Mouse (Mus musculus) heart, postnatal 0 days (tissue): Measurements from ENCODE around the gene Cnot2. TPM values are rescaled to one million over a fixed set of nuclear protein-coding genes. Genes with fewer than 3 reads are reported as not detected.
"Not testable (repeated sequence)": the region's sequence is repeated elsewhere in the genome, so short reads cannot be mapped to it uniquely, and the experiment has no call there.

ENCODE experiments used
- ATAC-seq: fragments of 200-750 bp; cut with Nextera tagmentation; 2 replicates; pipeline ENCODE4 v1.8.0; 2017; ENCODE audit warnings: low read depth, moderate number of reproducible peaks, moderate library complexity; ENCODE audit not compliant: insufficient read depth
- DNase-seq: peaks from one replicate; pipeline ENCODE4 v3.0.0-alpha.2; 2016; ENCODE audit warnings: low spot score
- H3K27ac ChIP-seq: fragments of 300-500 bp; sonication (generic); 2 replicates; pipeline ENCODE4 v1.5.1; 2014; ENCODE audit warnings: low read depth, mild to moderate bottlenecking
- H3K27me3 ChIP-seq: fragments of 300-500 bp; sonication (generic); 2 replicates; pipeline ENCODE4 v1.6.1; 2014; ENCODE audit warnings: low read length, mixed read lengths; ENCODE audit not compliant: control insufficient read depth, insufficient read depth
- H3K36me3 ChIP-seq: fragments of 300-500 bp; sonication (generic); replicated peaks from 2 replicates; pipeline ENCODE4 v1.6.1; 2014; ENCODE audit warnings: low read length, mixed read lengths; ENCODE audit not compliant: control insufficient read depth, insufficient read depth
- H3K4me1 ChIP-seq: fragments of 300-500 bp; sonication (generic); 2 replicates; pipeline ENCODE4 v1.6.1; 2014; ENCODE audit warnings: antibody characterized with exemption; ENCODE audit not compliant: control insufficient read depth, insufficient read depth
- H3K4me2 ChIP-seq: fragments of 300-500 bp; sonication (generic); 2 replicates; pipeline ENCODE4 v1.6.1; 2014; ENCODE audit warnings: low read depth, mild to moderate bottlenecking, low read length, moderate library complexity
- H3K4me3 ChIP-seq: fragments of 300-500 bp; sonication (generic); 2 replicates; pipeline ENCODE4 v1.5.1; 2014; ENCODE audit warnings: low read depth, low read length
- H3K9ac ChIP-seq: fragments of 300-500 bp; sonication (generic); replicated peaks from 2 replicates; pipeline ENCODE4 v1.6.1; 2014; ENCODE audit warnings: low read depth, low read length, mixed read lengths
- H3K9me3 ChIP-seq: fragments of 300-500 bp; sonication (generic); replicated peaks from 2 replicates; pipeline ENCODE4 v1.6.1; 2016; ENCODE audit warnings: low read length; ENCODE audit not compliant: control insufficient read depth
- CTCF ChIP-seq: IDR thresholded peaks from 2 replicates; pipeline ENCODE4 v1.5.1; 2016; ENCODE audit warnings: antibody characterized with exemption, control low read depth, low read depth
- EP300 ChIP-seq: IDR thresholded peaks from 2 replicates; pipeline ENCODE4 v1.6.1; 2016; ENCODE audit warnings: antibody characterized with exemption, low read depth
- WGBS: fragments of 180-500 bp; shearing (Covaris S2); extraction: QIAGEN DNeasy Blood & Tissue Kit; methylation state at CpG from one replicate; pipeline ENCODE4 v1.1.7; 2014; 5-methylcytosine and 5-hydroxymethylcytosine counted together
- polyA plus RNA-seq: library from polyadenylated mRNA; unstranded; fragments of >200 nt; fragmentation: Nextera tagmentation; extraction: Ambion mirVana; gene quantifications from 2 replicates; pipeline ENCODE4 v1.2.1, GENCODE M21; 2015
- total RNA-seq: library from RNA; depleted of rRNA; stranded (reverse); fragments of >200 nt; gene quantifications from 2 replicates; pipeline ENCODE4 v1.2.3, GENCODE M21; 2014; ENCODE audit warnings: low replicate concordance

Cnot2 gene
- total and polyA plus RNA-seq, 2 experiments from 2014 or later: 45.7 to 62.6 TPM

- DNase-seq (no peak), ATAC-seq (no peak)
- H3K36me3 ChIP-seq: no peaks in the 10 kb centered on the region
- 0 out of 2 replicates have a peak, but pooled peaks cover 4% of the 10 kb centered on the region for H3K4me1 ChIP-seq
- H3K9ac ChIP-seq: no peak overlapping the region
- H3K4me2 ChIP-seq: no peak overlapping the region
- TF ChIP-seq CTCF (no peak), EP300 (no peak)
- no peaks in the 10 kb centered on the region for H3K27me3 ChIP-seq
- no peak overlapping the region for H3K4me3 ChIP-seq
- no peaks in the 10 kb centered on the region for H3K9me3 ChIP-seq
- no peak overlapping the region for H3K27ac ChIP-seq
Measured at GRCm38 (mm10) chr10:116578375-116578774, 2.9 kb downstream of the Cnot2 start.

GRCm38 (mm10) chr10:116577181-116577580 is 4.1 kb downstream of the Cnot2 start:
- DNase-seq: no peak
- Histone ChIP-seq H3K27ac (no peak overlapping the region), H3K27me3 (no peaks in the 10 kb centered on the region), H3K4me2 (no peak overlapping the region), H3K36me3 (no peaks in the 10 kb centered on the region), H3K4me3 (no peak overlapping the region), H3K9me3 (no peaks in the 10 kb centered on the region), H3K9ac (no peak overlapping the region), H3K4me1 (0 out of 2 replicates have a peak, but pooled peaks cover 4% of the 10 kb centered on the region)
- no peak for ATAC-seq
- WGBS: 78% methylated on average over 3 of the region's 3 CpGs
- no peak for TF ChIP-seq CTCF

DNA sequence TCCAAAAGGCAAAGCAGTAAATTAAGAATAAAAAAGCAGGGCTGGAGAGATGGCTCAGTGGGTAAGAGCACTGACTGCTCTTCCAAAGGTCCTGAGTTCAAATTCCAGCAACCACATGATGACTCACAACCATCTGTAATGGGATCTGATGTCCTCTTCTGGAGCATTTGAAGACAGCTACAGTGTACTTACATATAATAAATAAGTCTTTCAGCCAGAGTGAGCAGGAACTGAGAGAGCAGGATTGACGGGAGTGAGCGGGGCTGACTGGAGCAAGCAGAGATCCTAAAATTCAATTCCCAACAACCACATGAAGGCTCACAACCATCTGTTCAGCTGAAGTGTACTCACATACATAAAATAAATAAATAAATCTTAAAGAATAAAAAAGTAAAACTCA is 5.2 kb downstream of the Cnot2 start:
- ATAC-seq, DNase-seq, H3K9me3 ChIP-seq, H3K36me3 ChIP-seq, H3K9ac ChIP-seq, H3K4me2 ChIP-seq, H3K4me3 ChIP-seq, H3K27ac ChIP-seq, H3K27me3 ChIP-seq, H3K4me1 ChIP-seq: not testable (repeated sequence)
- WGBS: 80% methylated on average over 2 of the region's 2 CpGs

- H3K9me3 ChIP-seq: no peaks in the 10 kb centered on the region
- no peak for ATAC-seq
- no peak overlapping the region for H3K27ac ChIP-seq
Measured at GRCm38 (mm10) chr10:116570526-116570925, 10.8 kb downstream of the Cnot2 start.

GRCm38 (mm10) chr10:116568539-116568938 is 12.8 kb downstream of the Cnot2 start:
- no peak for ATAC-seq
- H3K4me1 ChIP-seq: peaks cover 8% of the 10 kb centered on the region; the same call in 1 of the 2 replicates
- no peak overlapping the region for H3K9ac ChIP-seq
- no peak overlapping the region for H3K4me2 ChIP-seq
- 80% methylated on average over 1 of the region's 1 CpGs for WGBS
- no peak overlapping the region for H3K4me3 ChIP-seq
- no peaks in the 10 kb centered on the region for H3K27me3 ChIP-seq
- DNase-seq: no peak
- TF ChIP-seq CTCF: no peak
- TF ChIP-seq EP300: no peak
- H3K27ac ChIP-seq: no peak overlapping the region
- H3K9me3 ChIP-seq: no peaks in the 10 kb centered on the region
- H3K36me3 ChIP-seq: no peaks in the 10 kb centered on the region

More at GRCm38 (mm10) chr10:116570526-116570925, 10.8 kb downstream of the Cnot2 start:
- Histone ChIP-seq H3K4me1 (peaks cover 13% of the 10 kb centered on the region; the same call in 1 of the 2 replicates), H3K4me2 (no peak overlapping the region), H3K27me3 (no peaks in the 10 kb centered on the region), H3K4me3 (no peak overlapping the region), H3K9ac (no peak overlapping the region), H3K36me3 (no peaks in the 10 kb centered on the region)
- WGBS: 87% methylated on average over 7 of the region's 7 CpGs
- TF ChIP-seq EP300: no peak
- TF ChIP-seq CTCF: no peak
- DNase-seq: no peak
